ENCODE assay signal across 29 mouse cellular contexts in genomic region chr4:46099132-46099531, GRCm38 (mm10). TPM values are rescaled to one million over a fixed set of nuclear protein-coding genes. Genes with fewer than 3 reads are reported as not detected.
DNase-seq lines count a peak whose midpoint lies in the region; ATAC-seq lines count a peak whose summit lies in the region.
"Had no signal": no experiment of that assay in that cellular context is flagged by ENCODE, and none has a peak within 500 bp of the region (broad histone marks: within the 10 kb centered on the region; RNA-seq: fewer than 3 reads in every experiment).

No protein-coding gene starts in this region.

- ATAC-seq in midbrain, embryonic 11.5 days (ENCODE audit: low FRiP score), result no peak
- no peak for ATAC-seq in midbrain, embryonic 14.5 days (ENCODE audit: low FRiP score, low TSS enrichment)
- ATAC-seq: hindbrain, embryonic 16.5 days; midbrain, embryonic 16.5 days had no signal

- peak; percentile 36 for DNase-seq in adrenal gland, postnatal 14 days
- DNase-seq in adrenal gland, adult 8-10 months, result no peak
- DNase-seq in heart, adult 11 months, result peak; percentile 85
- no peak for DNase-seq in heart, postnatal 14 days
- DNase-seq in midbrain, embryonic 11.5 days (ENCODE audit: low spot score, missing footprints), result peak; percentile 39
- DNase-seq in midbrain, embryonic 14.5 days, result no peak
- peak; percentile 44 to 59 for DNase-seq in cerebellum, postnatal 36 days
- no peak for DNase-seq in urinary bladder, postnatal 4 days (ENCODE audit: low spot score in 2 of 2)
- DNase-seq: adrenal gland, postnatal 10 days; gastrocnemius, postnatal 36 days; heart, adult 2 months; kidney, adult 9 months; kidney, postnatal 14 days; layer of hippocampus, adult 9-11 months; lung, embryonic 14.5 days; lung, postnatal 14 days; right cerebral cortex, adult 18-20 months; spleen, adult 18-20 months; thymus, adult 18-20 months; thymus, postnatal 36 days had no signal

- no peak overlapping the region for H3K9ac ChIP-seq in midbrain, embryonic 11.5 days (ENCODE audit: low read length)
- H3K9ac ChIP-seq in midbrain, embryonic 14.5 days (replicated peaks; ENCODE audit: low read length), result no peak overlapping the region
- H3K9ac ChIP-seq: embryonic facial prominence, embryonic 15.5 days; forebrain, embryonic 12.5 days; limb, embryonic 12.5 days; liver, embryonic 15.5 days; lung, embryonic 14.5 days; neural tube, embryonic 12.5 days had no signal

- no peak overlapping the region for H3K27ac ChIP-seq in midbrain, embryonic 11.5 days (ENCODE audit: low read depth, low read length)
- H3K27ac ChIP-seq in midbrain, embryonic 14.5 days (replicated peaks; ENCODE audit: low read depth, low read length), result no peak overlapping the region
- H3K27ac ChIP-seq: embryonic facial prominence, embryonic 10.5 days; embryonic facial prominence, embryonic 15.5 days; forebrain, embryonic 12.5 days; heart, adult 2 months; liver, embryonic 15.5 days; neural tube, embryonic 12.5 days; stomach, postnatal 0 days had no signal

- H3K27me3 ChIP-seq in midbrain, embryonic 11.5 days (ENCODE audit: control insufficient read depth, insufficient read depth, low read length), result no peaks in the 10 kb centered on the region
- H3K27me3 ChIP-seq in midbrain, embryonic 14.5 days (ENCODE audit: control insufficient read depth, insufficient read depth, low read length), result no peaks in the 10 kb centered on the region
- H3K27me3 ChIP-seq: embryonic facial prominence, embryonic 15.5 days; limb, embryonic 12.5 days; neural tube, embryonic 12.5 days had no signal

- H3K36me3 ChIP-seq in midbrain, embryonic 11.5 days (ENCODE audit: control insufficient read depth, insufficient read depth, low read length), result no peaks in the 10 kb centered on the region
- no peaks in the 10 kb centered on the region for H3K36me3 ChIP-seq in midbrain, embryonic 14.5 days (ENCODE audit: control insufficient read depth, insufficient read depth, low read length)
- H3K36me3 ChIP-seq: embryonic facial prominence, embryonic 10.5 days; embryonic facial prominence, embryonic 15.5 days; forebrain, embryonic 12.5 days; limb, embryonic 12.5 days; neural tube, embryonic 12.5 days had no signal

- intact Hi-C loops in heart, postnatal 14 days (cut with DNase I), result no loop called here

- H3K4me2 ChIP-seq in midbrain, embryonic 11.5 days, result no peak overlapping the region
- H3K4me2 ChIP-seq in midbrain, embryonic 14.5 days (ENCODE audit: low read length), result no peak overlapping the region
- H3K4me2 ChIP-seq: embryonic facial prominence, embryonic 15.5 days; forebrain, embryonic 12.5 days; limb, embryonic 12.5 days; liver, embryonic 15.5 days; lung, embryonic 14.5 days; neural tube, embryonic 12.5 days had no signal

- peaks cover 4% of the 10 kb centered on the region for H3K4me1 ChIP-seq in midbrain, embryonic 11.5 days (ENCODE audit: control insufficient read depth, insufficient read depth, low read length)
- H3K4me1 ChIP-seq in midbrain, embryonic 14.5 days (ENCODE audit: control insufficient read depth, insufficient read depth, low read length), result no peaks in the 10 kb centered on the region

- WGBS in midbrain, embryonic 11.5 days, result 80% methylated on average over 9 of the region's 9 CpGs
- 80% methylated on average over 9 of the region's 9 CpGs for WGBS in midbrain, embryonic 14.5 days

- H3K4me3 ChIP-seq in midbrain, embryonic 11.5 days (ENCODE audit: low read depth, low read length), result no peak overlapping the region
- no peak overlapping the region for H3K4me3 ChIP-seq in midbrain, embryonic 14.5 days (replicated peaks; ENCODE audit: low read depth, low read length)
- H3K4me3 ChIP-seq: embryonic facial prominence, embryonic 10.5 days; embryonic facial prominence, embryonic 15.5 days; forebrain, embryonic 12.5 days; heart, adult 2 months; limb, embryonic 12.5 days; liver, embryonic 15.5 days; neural tube, embryonic 12.5 days had no signal

- no peaks in the 10 kb centered on the region for H3K9me3 ChIP-seq in midbrain, embryonic 11.5 days (ENCODE audit: control insufficient read depth, low read length)
- no peaks in the 10 kb centered on the region for H3K9me3 ChIP-seq in midbrain, embryonic 14.5 days (ENCODE audit: control insufficient read depth, low read length)
- H3K9me3 ChIP-seq: embryonic facial prominence, embryonic 10.5 days; embryonic facial prominence, embryonic 15.5 days; forebrain, embryonic 12.5 days; limb, embryonic 12.5 days; liver, embryonic 15.5 days had no signal

RNA-seq across cellular contexts. Expression of gene Ncbp1, which starts 39.3 kb away (rescaled TPM):
- 47.5 and 50.8 TPM in 2 replicates for total RNA-seq in adrenal gland, postnatal 14 days (2021)
- total RNA-seq in adrenal gland, adult 8-10 months (2022), result 10 to 100 TPM; 37.2 to 56.6 (median 43.4) TPM
- total RNA-seq in heart, postnatal 14 days (2021), result 10 to 100 TPM; 21.4 to 24.3 TPM
- polyA plus RNA-seq in midbrain, embryonic 11.5 days (2014; fragmentation: Nextera tagmentation; extraction: Ambion mirVana), result 143 and 161 TPM in 2 replicates
- polyA plus RNA-seq in midbrain, embryonic 14.5 days (2014; fragmentation: Nextera tagmentation; extraction: Ambion mirVana), result 72.7 and 100 TPM in 2 replicates

RNA-seq across cellular contexts. Expression of gene Tstd2, which starts 39.4 kb away (rescaled TPM):
- total RNA-seq in adrenal gland, postnatal 14 days (2021), result 27.5 and 28.3 TPM in 2 replicates
- 10 to 100 TPM; 28.4 to 36.1 (median 33.0) TPM for total RNA-seq in adrenal gland, adult 8-10 months (2022)
- 10 to 100 TPM; 14.1 to 14.9 TPM for total RNA-seq in heart, postnatal 14 days (2021)
- 36.1 and 36.7 TPM in 2 replicates for polyA plus RNA-seq in midbrain, embryonic 11.5 days (2014; fragmentation: Nextera tagmentation; extraction: Ambion mirVana)
- 23.5 and 24.6 TPM in 2 replicates for polyA plus RNA-seq in midbrain, embryonic 14.5 days (2014; fragmentation: Nextera tagmentation; extraction: Ambion mirVana)

Comparison
In these comparisons a context has a peak if more than half of its experiments do, and no peak if none do; other contexts are left out.
1. DNase-seq: peak in adrenal gland, postnatal 14 days (single experiment), heart, adult 11 months (single experiment), midbrain, embryonic 11.5 days (single experiment) and cerebellum, postnatal 36 days (2 of 2); none in adrenal gland, adult 8-10 months (single experiment), heart, postnatal 14 days (0 of 2), midbrain, embryonic 14.5 days (single experiment) and urinary bladder, postnatal 4 days (0 of 2).